Mouse (Mus musculus): ENCODE data around the gene Scfd2.

GRCm38 (mm10) chr5:74199793-74200192 is 331.8 kb downstream of the Scfd2 start:
- no peak for TF ChIP-seq CTCF (IDR thresholded peaks at IDR 0.05; ENCODE audit: low read depth)
- no peak for TF ChIP-seq EP300 (optimal IDR thresholded peaks at IDR 0.05)

Measured in stomach, postnatal 0 days (tissue).